Mouse (Mus musculus) erythroblast, adult 5-6 weeks (primary cell): ENCODE results near the gene Gal3st1. TPM values are rescaled to one million over a fixed set of nuclear protein-coding genes. Genes with fewer than 3 reads are reported as not detected.
"Not testable (repeated sequence)": the region's sequence is repeated elsewhere in the genome, so short reads cannot be mapped to it uniquely, and the experiment has no call there.

Experiments used
- ATAC-seq: replicated peaks from 2 replicates; pipeline ENCODE4 v1.8.0; 2016; ENCODE audit warnings: moderate number of reproducible peaks, mild to moderate bottlenecking, moderate TSS enrichment, inconsistent platforms; ENCODE audit not compliant: poor library complexity, low FRiP score, severe bottlenecking
- total RNA-seq, 2 experiments: library from RNA; stranded (forward) in 1 of 2; stranded (reverse) in 1 of 2; fragments of 150-400 nt in 1 of 2; fragments of 200-764, 138-1000 nt in 1 of 2; gene quantifications; 2 replicates each; pipeline versions ENCODE4 v1.2.3 to v1.2.4; 2015 to 2017; ENCODE audit warnings: low replicate concordance in 2 of 2

Gene Gal3st1
- total RNA-seq (2015; ENCODE audit: low replicate concordance) (not detected in 2 replicates), total RNA-seq (2017; ENCODE audit: low replicate concordance) (not detected in 2 replicates)

DNA sequence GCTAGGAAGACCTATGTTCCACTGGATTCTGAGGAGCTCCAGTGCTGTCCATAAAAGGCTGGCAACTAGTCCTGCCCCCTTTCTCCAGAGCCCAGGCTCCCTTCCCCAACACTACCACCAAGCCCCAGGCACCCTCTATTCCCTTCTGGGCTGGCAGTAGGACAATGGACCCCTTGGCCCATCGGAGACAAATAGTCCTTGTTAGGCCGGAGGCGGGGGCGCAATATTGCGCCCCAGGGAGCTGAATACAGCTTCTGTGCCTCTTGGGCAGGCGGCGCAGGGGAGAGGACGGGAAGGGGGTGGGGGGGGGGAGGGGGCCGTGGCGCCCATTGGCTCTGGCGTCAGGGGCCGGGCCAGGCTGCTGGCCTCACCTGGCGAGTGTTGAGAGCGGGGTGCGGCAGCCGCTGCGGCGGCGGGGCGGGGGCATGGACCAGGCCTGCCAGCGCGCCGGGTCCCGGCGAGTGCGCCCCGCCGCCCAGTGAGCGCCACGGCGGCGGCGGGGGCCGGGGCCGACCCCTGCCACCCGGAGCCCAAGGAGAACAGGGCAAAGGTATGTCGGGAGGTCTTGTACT, at the start of gene Gal3st1:
Gene Gal3st1, plus strand, starts transcription at position 346 of the 572 bp plus-strand sequence.
- ATAC-seq = no peak

DNA sequence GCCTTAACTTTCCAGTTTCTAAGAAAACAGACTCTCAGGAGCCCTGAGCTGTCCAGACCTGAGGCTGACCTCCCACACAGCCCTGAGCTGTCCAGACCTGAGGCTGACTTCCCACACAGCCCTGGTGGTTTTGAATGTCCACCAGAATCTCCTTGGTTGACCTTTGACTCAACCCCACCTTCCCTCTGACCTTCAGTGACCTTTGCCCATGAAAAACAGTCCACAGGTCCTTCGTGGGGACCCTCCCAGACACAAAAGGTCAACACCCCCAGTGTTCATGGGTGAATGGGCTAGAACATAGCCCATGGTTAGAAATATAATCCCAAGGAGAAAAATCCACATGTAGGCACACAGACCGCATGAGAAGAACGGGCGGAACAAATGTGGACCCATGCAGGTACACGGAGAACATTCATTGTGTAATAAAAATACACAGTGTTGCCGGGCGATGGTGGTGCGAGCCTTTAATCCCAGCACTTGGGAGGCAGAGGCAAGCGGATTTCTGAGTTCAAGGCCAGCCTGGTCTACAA, 49.6 kb upstream of the Gal3st1 start:
- no peak for ATAC-seq

GRCm38 (mm10) chr11:3935135-3935534, 48.3 kb upstream of the Gal3st1 start:
- ATAC-seq = no peak

DNA sequence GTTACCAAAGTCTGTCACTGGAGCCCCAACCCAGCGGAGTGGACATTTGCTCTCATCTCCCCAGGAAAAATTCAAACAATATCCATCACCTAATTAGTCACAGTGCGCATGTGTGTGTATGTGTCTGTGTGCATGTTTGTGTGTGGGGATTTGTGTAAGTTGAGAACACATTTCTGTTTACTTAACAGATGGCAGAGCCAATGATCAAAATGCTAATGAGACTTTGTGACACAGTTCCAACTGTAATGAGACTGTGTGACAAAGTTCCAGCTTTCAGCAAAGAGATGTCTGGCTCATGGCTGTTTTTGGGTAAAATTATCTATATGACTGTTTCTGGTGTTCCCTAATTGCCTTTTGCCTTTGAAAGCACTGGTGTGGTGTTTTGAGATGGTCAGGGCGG, 47.1 kb upstream of the Gal3st1 start:
- no peak for ATAC-seq

- no peak for ATAC-seq
Observed at GRCm38 (mm10) chr11:3937321-3937874, 46.0 kb upstream of the Gal3st1 start.

GRCm38 (mm10) chr11:3941371-3941770, 42.1 kb upstream of the Gal3st1 start:
- ATAC-seq = no peak

DNA sequence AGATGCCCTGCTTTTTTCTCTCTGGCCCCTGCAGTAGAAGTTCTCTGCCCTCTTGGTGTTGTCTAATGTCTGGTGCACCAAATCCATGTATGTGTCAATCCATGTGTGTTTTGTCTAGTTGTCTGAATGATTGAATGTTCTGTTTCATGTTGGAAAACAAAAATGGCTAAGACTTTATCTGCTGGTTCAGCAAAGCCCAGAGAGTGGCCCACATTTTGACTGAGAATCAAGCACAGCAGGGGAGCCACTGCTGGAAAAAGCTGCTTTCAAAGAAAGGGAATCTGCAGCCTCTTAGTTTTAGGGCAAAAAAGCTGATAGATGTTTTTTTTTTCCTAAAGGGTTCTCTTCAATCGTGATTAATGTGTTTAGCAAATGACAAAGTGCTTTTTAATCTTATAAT, 37.0 kb upstream of the Gal3st1 start:
- ATAC-seq = no peak

DNA sequence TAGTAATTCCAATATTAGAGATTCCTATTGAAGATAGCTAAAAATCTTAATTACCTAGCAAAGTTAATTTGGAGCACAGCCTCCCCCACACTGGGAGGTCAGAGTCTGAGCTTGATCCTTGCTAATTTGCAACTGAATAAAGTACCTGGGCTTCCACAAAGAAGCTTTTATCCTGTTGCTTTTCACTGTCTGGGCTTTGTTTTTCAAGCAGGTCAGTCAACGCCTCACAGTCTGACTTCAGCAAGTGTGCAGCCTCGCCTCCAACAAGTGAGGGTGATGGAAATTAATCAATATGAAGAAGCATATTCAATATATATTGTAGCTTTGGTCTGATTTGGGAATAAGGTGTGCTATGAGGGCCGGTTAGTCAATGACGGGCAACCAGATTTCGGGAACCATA, 28.6 kb upstream of the Gal3st1 start:
- ATAC-seq = not testable (repeated sequence)

GRCm38 (mm10) chr11:3955371-3955770, 28.1 kb upstream of the Gal3st1 start:
- not testable (repeated sequence) for ATAC-seq

- no peak for ATAC-seq
Observed at GRCm38 (mm10) chr11:3960901-3961300, 22.5 kb upstream of the Gal3st1 start.

GRCm38 (mm10) chr11:3961761-3962160, 21.7 kb upstream of the Gal3st1 start:
- ATAC-seq = no peak

DNA sequence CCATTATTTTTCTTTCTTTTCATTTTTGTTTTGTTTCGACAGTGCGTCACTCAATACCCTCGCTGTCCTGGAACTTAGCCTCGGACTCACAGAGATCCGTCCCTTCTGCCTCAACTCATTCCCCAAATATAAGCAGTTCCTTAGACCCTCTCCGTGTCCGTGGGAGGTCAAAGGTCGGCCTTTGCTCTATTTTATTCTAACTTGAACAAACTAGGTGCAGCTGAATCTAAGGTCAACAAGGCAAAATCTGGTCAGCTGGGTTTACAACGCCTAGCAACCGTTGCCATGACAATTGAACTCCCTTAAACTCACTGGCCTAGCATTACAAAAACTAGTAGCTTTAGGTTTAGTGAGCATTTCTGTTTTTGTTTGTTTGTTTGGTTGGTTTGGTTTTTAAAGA, 20.3 kb upstream of the Gal3st1 start:
- ATAC-seq = no peak

DNA sequence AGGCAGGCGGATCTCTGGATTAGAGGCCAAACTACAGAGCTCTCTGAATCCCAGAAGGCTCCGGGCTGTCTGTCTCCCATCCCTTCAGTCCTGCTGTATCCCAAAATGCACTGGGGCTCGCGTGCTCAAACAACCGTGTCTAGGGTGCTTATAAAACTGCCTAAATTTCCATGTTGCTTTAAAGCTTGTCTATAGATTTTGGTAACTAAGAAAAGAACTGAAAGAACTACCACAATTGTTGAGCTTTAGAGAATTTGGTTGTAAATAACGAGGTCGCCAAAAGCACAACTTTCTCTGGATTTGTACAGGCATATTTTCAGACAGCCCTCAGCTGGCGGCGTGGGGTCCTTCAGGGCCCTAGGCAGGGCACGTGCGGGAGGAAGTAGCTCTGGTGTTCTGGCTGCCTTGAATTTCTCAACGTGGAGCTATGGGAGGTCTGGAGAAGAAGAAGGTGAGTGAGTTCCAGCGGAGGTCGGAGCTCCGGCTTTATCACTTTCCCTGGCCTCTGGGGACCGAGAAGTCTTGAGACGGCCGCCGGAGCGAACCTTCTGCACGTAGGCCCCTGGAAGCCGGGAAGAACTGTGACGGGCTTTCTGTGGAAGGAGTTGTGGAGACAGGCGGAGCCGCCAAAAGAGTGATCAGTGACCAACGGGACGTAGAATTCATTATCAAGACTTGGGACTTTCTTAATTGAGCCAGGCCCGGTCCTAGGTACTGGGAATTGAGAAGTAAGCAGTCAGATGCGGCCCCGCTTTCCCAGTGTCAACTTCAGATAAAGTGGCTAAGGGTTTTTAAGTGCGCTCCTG, 19.6 kb upstream of the Gal3st1 start, which contains the start of gene Pes1:
Gene Pes1, plus strand, starts transcription at position 366 of the 806 bp plus-strand sequence.
- ATAC-seq = peak; percentile 88

DNA sequence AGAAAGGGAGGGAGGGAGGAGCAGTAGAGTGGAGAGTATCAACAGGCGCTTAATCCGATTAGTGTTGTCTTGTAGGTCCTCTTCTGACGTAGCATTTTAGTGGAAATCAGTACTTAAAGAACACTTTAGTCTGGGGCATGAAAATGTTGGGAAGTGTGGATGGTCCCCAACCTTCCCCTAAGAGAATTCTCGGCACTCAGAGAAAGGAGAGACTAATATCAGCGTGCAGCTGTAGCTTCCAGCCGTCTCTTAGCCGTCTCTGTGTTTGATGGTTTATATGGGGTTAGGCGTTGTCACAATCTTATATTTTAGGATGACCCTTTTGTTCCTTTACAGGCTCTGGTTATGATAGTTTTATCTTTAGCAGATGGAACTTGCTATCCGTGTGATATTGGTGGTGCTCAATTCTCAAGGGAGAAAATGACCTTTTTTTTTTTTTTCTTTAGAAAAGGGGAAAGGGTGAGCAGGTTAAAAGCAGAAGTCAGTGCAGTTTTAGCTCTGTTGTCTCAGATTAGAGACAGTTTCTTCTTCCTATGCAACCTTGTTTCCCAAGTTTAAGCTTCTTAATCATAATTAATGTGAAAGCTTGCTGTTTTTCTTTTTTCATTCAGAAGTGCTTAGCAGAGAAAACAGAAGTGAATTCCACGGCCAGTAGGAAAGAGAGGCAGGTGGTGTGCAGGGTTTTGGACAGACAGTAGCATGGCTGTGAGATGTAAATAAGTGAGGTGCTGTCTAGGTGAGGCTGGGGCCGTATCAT, 18.8 kb upstream of the Gal3st1 start:
- no peak for ATAC-seq

DNA sequence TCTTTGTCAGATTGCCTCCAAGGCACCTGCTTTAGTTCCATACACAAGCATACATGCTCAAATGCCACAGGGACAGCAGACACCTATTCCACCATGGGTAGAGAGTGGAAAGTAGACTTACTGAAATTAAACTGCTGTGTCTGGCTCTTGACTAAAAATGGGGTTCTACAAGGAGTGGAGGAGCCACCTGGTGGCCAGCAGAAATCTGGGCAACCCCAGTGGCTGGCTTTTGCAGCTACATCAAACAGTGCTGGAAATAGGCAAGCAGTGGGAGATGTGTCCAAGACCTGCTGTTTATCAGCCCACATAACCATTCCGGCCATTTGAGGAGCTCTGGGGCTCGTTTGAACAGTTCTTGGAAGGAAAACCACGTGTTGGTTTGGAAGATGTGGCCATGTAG, 13.6 kb upstream of the Gal3st1 start:
- ATAC-seq = no peak

DNA sequence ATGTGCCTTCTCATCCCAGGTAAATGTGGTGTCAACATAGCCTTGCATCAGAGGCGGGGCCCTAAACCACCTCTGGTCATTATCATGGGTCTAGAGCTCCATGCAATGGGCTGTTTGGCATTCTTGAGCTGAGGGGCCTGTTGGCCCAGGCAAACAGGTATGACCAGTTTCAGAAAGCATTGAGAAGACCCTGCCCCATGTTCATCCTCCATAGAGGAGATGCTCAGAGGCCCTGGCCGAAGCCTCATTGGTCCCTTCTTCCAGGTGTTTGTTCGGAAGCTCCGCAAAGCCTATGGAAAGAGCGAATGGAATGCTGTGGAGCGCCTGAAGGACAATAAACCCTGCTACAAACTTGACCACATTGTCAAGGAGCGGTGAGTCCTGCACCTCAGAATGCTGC, 13.1 kb upstream of the Gal3st1 start:
- no peak for ATAC-seq

DNA sequence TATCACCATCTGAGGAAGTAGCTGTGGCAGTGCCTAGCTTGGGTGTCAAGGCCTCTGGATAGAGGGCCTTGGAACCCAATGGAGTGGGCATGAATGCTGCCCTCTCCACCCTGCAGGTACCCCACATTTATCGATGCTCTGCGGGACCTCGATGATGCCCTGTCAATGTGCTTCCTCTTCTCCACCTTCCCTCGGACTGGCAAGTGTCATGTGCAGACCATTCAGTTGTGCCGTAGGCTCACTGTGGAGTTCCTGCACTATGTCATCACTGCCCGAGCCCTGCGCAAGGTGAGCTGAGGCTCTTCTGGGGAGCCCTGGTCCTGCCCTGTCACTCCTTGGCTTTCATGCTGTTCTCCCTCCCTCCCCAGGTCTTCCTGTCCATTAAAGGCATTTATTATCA, 10.4 kb upstream of the Gal3st1 start:
- ATAC-seq = no peak

GRCm38 (mm10) chr11:3974311-3974710, 9.1 kb upstream of the Gal3st1 start:
- no peak for ATAC-seq

- ATAC-seq = no peak
Observed at GRCm38 (mm10) chr11:3976678-3977077, 6.8 kb upstream of the Gal3st1 start, which contains the start of gene 4930556J24Rik. TSS of gene 4930556J24Rik (minus strand) at chr11:3976778.

DNA sequence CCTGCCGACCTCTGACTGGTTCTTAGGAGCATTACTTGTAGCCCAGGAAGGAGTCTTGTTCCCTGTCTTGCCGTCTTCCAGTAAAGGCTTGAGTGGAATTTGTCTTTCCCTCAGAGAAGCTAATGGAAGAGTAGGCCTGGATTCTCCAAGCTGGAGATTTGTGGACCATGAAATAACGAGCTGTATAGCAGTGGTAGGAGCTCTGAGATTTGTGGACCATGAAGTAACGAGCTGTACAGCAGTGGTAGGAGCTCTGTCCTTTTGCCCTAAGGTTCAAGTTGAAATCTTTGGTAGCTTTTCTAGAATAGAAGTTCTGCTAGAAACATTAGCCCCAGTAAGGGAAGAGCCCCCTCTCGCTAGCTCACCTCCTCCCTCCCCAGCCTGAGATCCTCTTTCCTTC, 5.0 kb upstream of the Gal3st1 start:
- ATAC-seq = no peak
